Mouse (Mus musculus): ENCODE results near the gene Hcrtr2.

- TF ChIP-seq EP300 (IDR thresholded peaks at IDR 0.05; ENCODE audit: low read depth in 1 of 2, low read length in 2 of 2) = no peak
- no peak for TF ChIP-seq RCOR1 (IDR thresholded peaks at IDR 0.05; ENCODE audit: low read depth, low read length)
- no peak for TF ChIP-seq CTCF (IDR thresholded peaks at IDR 0.05 in 2 of 3, conservative IDR thresholded peaks at IDR 0.05 in 1 of 3; ENCODE audit: control insufficient read depth in 1 of 3, insufficient read depth in 1 of 3, low read depth in 2 of 3, low read length in 3 of 3, poor library complexity in 1 of 3, severe bottlenecking in 1 of 3)
- no peak for TF ChIP-seq UBTF (IDR thresholded peaks at IDR 0.05; ENCODE audit: borderline replicate concordance, insufficient read depth, low read depth, low read length)
- TF ChIP-seq POLR2A (IDR thresholded peaks at IDR 0.05; ENCODE audit: control insufficient read depth in 1 of 2, insufficient read depth in 1 of 2, low read depth in 1 of 2, low read length in 2 of 2, poor library complexity in 1 of 2) = no peak
- no peak for TF ChIP-seq KAT2A (conservative IDR thresholded peaks at IDR 0.05; ENCODE audit: low read depth, low read length)
- TF ChIP-seq HCFC1 (IDR thresholded peaks at IDR 0.05; ENCODE audit: low read depth, low read length) = no peak
- no peak for TF ChIP-seq ZNF384 (IDR thresholded peaks at IDR 0.05; ENCODE audit: low read depth, low read length)
- TF ChIP-seq TBP (IDR thresholded peaks at IDR 0.05; ENCODE audit: low read depth, low read length) = no peak
- no peak for TF ChIP-seq MAFK (IDR thresholded peaks at IDR 0.05; ENCODE audit: borderline replicate concordance, low read depth, low read length)
- TF ChIP-seq POLR2AphosphoS2 (IDR thresholded peaks at IDR 0.05; ENCODE audit: low read length) = no peak
Observed at GRCm38 (mm10) chr9:76230400-76230799, 93.3 kb downstream of the Hcrtr2 start.
